Mouse (Mus musculus) CD4-positive, CD25-positive, alpha-beta regulatory T cell, adult 4 months (primary cell): ENCODE measurements around the gene Ppp1r36. TPM values are rescaled to one million over a fixed set of nuclear protein-coding genes. Genes with fewer than 3 reads are reported as not detected.

Source experiments
- ATAC-seq: one replicate; pipeline ENCODE4 v1.8.0; 2017
- polyA plus RNA-seq, 2 experiments: library from polyadenylated mRNA; unstranded; fragments of 100-300 nt; shearing (Covaris generic); gene quantifications; one replicate each; pipeline ENCODE4 v1.2.1; 2017

Ppp1r36 gene
- polyA plus RNA-seq, result not detected

DNA sequence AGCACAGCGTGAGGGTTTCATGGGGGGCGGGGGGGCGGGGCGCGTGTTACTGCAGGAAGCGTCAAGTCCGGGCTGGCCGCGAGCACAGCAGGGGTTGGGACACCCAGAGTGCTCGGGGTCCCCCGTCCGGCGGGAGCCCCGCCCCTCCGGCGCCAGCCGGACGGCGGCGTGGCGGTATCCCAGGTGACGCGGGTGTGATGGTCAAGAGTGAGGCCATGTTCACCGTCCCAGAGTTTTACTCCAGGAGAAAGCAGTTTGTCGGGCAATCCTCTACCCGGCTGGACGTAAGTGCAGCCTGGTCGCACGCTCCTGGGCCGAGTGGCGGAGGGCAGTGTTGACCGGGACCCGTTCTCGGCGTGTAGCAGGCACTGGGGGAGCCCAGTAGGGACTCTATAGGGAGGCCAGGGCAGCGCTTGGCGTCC, at the start of gene Ppp1r36:
Gene Ppp1r36 (plus strand): TSS at position 106 of the 422 bp plus-strand sequence.
- ATAC-seq, result no peak

DNA sequence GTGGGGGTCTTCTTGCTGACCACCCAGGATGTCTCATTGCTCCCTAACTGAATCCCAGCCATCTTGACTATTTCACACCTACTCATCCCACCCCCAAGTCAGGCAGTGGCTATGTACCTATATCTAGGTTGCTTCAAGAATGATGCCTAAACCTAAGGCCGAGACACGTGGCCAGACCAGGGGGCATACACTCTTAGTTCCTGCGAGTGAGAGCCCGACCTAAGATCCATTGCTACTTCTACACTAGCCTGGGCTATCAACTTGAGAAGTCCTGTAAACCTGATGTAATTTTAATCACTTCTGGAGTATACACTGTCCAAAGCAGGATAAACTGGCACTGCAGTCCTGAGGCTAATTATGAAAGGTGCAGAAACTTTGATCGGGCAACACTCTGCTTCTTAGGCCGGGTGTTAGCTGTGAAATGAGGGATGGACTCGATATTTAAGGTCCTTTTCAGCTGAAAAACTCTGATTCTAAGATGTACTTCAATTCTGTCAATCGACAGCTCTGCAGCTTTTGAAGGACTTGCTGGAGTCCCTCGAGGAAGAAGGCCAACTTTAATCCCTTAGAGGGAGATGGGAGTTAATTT, 49.0 kb upstream of the Ppp1r36 start:
- no peak for ATAC-seq

DNA sequence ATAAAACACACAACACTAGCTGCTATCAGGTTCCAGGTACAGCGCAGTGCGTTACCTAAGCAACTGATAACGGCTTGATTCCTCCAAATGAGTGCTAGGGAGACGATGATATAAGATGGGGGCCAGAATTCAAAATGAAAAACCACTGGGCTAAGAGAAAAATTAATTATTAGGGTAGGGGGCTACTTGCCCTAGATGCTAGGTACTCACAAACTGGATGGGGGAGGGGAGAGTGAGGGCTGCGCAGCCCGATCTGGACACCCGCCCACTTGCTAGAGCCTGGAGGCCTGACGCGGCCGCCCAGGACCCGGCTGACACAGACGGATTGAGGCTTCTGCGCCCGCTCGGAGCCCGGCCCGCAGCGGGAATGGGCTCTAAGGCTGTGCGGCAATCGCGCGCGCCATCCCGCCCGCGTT, 48.5 kb upstream of the Ppp1r36 start:
- no peak for ATAC-seq

DNA sequence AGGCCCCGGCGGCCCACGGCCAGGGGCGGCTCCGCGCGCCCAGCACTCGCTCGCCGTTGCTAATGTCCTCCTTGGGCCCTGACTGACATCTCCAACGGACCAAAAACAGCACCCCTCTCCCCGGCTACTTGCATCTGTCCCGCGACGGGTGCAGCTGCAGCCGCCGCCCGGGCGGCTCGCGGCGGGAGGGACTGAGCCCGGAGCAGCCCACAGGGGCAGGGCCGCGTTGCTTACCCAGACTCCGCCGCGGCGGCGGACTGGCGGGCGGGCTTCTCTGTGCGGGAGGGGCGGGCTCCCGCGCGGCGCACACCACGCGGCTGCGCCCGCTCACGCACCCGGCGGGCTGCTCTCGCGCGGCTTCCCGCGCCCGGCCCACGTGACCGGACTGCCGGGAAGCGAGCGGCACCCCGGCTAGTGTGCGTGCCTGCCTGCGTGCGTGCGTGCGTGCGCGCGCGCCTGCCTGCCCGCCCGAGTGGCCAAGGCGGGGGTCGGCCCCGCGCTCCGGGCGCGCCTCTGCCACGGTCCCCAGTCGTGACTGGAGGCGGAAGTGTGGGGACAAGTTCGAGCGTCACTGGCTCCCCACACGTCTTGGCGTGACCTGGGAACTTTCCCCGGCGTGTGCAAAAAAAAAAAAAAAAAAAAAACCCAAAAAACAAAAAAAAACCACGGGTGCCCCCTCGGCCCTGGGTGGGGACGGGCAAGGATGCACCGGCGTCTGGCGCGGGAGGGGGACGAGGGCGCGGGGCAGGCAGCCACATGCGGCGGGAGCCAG, 47.9 kb upstream of the Ppp1r36 start, which contains the start of gene Zbtb25:
Gene Zbtb25 (minus strand): TSS at position 397 of the 772 bp plus-strand sequence.
- ATAC-seq, result peak; percentile 46

DNA sequence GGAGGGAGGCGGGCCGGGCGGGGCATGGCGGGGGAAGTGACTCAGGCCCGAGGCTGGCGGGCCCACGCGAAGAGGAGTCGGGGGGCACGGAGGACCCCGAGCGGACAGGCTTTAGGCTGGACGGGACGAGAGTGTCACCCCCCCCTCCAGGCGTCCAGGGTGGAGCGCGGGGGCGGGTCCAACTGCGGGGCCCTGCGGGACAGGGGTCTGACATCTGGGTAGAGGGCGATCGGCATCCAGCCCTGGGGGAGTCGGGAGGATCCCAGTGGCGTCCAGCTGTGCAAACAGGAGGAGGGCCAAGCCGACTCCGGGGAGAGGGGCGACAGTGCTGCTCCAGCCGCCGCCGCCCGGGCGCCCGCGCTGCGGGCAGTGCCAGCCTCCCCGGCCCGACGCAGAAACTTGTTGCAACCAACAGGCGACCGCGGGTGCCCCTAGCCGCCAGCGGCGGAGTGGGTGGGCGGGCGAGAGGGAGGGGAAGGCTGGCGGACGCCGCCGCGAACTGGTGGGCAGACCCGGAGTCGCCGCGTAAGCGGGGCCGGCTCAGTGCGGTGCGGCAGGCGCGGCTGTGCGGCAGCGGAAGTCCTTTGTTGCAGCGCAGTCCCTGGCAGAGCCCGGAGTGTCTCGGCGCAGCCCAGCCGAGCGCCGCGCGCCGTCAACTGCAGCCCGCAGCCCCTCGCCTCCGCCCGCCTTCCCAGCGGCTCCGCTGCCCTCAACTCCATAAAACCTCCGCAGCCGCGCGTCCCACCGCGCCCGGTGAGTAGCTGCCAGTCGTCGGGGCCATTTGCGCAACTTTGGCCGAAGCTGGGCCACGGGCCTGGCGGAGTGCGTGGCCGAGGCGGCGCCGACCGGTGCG, 47.1 kb upstream of the Ppp1r36 start, which contains the start of gene Zbtb1:
Gene Zbtb1 (plus strand): TSS at position 289 of the 853 bp plus-strand sequence.
- ATAC-seq, result peak; percentile 21

DNA sequence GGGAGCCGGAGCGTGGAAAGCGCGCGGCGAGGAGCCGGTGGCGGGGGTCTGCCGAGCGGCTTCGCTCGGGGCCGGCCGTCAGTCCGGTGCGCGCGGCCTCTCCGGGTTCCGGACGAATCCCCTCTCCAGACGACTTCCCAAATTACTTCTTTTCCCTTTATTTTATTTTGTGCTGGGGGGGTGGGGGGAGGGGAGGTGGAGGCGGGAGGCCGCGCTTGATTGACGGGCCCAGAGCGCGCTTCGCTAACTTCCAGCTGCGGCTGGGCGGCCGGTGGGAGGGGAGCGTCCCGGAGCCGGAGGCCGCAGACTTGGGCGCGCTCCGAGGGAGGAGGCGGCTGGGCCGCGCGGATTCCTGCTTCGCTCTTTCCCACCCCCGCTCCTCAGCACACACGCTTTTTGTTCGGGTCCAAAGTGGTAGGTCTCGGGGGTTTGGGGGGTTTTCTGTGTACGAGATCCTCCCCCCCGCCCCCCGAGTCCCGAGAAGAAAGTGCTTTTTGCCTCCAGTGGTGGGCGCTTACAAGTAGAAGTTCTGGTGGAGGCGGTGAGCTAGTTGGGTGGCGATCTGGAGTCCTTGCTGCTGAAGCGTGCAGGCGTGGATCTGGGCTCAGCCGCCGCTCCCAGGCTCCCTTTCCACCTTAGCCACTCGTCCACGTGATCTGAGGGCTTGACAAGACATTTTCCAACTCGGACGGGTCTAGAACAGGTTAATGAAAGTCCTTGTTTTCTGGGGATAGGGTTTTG, 46.3 kb upstream of the Ppp1r36 start:
- peak; percentile 5 for ATAC-seq

DNA sequence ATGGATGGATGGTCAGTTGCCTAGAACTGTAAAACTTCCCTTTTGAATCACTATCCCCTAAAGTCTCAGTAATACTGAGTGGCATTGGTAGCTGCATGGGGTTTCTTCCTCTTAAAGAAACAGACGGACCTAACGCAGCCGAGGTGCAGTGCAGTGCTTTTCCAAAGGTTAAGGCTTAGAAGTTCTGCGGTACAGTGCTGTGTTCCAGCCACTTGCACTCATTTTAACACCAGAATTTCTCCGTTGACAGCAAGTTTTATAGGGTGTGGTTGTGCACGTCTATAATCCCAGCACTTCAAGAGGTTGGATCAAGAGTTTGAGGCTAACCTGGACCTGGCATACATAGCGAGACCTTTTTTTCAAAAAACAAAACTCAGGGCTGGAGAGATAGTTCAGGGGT, 45.3 kb upstream of the Ppp1r36 start:
- no peak for ATAC-seq

DNA sequence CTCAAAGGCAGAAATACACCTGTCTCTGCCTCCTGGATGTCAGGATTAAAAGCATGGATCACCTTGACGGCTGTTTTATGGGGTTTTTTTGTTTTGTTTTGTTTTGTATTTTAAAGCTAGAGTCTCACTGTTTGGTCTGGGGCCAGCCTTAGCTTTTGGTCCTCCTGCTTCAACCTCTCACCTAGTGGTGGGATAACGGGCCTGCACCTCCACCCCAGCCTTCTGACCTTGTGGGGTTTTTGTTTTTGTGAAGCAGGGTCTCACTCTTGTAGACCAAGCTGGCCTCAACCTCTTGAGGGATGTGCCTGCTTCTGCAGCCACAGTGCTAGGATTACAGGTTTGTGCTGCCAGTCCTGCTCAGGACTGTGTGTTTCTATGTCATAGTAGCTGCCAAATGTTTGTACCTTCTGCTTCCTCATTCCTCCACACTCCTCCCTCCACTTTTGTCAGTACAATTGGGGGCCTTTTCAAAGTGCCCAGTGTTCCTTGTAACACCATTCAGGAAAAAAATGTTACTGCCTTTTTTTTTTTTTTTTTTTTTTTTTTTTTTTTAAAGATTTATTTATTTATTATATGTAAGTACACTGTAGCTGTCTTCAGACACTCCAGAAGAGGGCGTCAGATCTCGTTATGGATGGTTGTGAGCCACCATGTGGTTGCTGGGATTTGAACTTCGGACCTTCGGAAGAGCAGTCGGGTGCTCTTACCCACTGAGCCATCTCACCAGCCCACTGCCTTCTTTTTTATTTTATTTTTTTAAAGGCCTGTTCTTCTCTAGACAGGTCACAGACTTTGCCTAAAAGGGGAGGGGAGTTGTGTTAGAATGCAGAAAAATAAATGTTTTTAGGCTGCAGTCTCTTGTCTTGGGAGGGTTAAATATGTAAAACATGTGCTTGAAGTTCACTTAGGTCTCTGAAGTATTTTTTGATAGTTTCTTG, 44.2 kb upstream of the Ppp1r36 start:
- no peak for ATAC-seq

DNA sequence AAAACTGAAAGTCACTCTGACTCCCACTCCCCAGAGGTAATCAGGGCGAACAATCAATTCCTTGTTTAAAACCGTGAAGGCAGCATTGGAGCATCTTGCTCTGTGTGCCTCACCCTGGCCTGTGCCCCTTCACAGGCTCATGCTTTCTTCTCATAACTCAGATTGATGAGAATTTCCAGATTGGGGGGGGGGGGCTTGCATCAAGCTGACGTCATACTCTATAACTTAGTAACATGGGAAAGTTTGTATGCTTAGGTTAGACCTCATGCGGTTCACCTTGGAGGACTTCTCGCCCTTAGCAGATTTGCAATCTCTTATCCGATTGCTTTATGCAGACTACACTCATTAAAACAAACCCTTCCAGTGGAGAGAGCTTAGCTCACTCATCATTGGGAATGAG, 43.3 kb upstream of the Ppp1r36 start:
- ATAC-seq, result peak; percentile 2

DNA sequence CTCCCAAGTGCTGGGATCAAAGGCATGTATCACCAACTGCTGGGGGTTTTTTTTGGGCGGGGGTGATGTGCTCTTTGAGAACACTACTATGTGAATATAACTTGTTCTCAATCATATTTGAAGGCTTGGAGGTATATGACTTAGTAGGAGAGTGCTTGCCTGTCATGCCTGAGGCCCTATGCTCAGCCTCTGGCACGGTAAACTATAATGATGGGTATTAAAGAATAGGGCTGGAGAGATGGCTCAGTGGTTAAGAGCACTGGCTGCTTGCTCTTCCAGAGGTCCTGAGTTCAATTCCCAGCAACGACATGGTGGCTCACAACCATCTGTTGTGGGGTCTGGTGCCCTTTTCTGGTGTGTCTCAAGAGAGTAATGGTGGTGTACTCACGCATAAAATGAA, 42.4 kb upstream of the Ppp1r36 start:
- ATAC-seq, result no peak

DNA sequence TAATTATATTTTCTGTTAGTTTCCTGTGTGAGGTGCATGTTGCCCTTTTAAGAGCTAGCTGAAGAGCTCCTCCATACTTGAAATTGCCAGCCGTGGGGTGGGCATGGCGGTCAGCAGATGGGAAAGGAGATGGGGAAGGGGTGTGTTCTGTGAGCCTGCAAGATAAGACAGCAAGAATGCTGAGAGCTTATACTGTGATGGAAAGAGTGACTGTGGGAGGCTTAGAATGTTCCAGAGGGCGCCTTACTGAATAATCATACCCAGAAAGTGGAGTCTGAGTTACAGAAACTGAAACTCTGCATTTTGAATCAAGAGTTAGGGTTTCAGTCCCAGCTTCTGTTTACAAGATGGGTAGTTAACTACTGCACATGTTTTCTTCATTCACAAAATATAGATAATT, 41.8 kb upstream of the Ppp1r36 start:
- ATAC-seq, result peak; percentile 56

DNA sequence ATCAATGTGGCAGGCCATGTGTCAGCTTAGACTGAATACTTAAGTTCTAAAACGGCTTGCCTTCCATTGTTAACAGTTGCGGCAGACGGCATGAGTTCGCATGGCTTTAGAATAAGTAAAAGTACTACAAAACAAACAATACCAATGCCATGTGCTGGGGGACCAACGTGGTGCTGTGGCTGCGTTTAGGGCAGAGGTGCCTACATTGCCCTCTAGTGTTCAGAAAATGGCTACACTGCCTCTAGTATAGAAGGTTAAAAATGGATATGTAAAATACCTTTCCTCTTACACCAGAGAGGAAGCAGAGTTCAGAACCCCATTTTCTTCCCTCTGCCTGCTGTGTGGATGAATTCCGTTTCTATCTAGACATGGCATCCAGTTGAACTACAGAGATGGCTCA, 40.7 kb upstream of the Ppp1r36 start:
- ATAC-seq, result peak; percentile 69

DNA sequence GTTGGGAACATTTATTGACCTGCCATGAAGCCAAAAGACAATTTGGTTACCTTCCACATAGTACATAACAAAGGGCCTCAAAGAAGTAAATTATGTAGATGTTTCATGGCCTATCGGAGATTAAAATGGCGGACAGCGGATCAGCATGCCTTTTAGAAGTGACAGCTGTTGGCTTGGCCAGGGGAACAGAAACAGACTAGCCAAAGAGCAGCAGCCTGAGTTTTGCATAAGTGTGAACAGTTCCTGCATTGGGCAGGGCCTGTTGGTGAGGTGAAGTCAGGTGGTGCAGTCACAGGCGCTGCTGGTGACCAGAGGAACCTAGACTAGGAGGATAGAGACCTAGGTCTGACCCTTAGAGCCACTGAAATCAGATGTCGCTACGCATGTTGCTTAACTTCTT, 40.3 kb upstream of the Ppp1r36 start:
- no peak for ATAC-seq

DNA sequence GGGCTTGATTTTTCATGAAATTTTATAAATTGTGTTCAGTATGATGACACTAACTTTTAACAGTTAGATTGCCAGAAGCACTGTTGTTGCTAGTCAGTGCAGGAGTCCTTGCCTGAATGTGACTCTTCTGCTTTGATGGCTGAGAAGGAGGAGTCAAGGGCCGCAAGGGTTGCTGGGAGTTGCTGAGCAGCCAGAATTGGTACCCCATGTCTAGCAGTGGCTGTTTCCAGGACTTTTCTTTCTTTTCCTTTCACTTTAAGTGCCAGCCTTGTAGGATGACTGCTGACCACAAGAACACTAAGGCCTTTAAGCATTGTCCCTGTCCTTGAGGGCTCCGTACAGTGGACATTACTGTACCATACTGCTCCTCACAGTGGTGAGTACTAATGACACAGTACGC, 39.6 kb upstream of the Ppp1r36 start:
- ATAC-seq, result no peak

DNA sequence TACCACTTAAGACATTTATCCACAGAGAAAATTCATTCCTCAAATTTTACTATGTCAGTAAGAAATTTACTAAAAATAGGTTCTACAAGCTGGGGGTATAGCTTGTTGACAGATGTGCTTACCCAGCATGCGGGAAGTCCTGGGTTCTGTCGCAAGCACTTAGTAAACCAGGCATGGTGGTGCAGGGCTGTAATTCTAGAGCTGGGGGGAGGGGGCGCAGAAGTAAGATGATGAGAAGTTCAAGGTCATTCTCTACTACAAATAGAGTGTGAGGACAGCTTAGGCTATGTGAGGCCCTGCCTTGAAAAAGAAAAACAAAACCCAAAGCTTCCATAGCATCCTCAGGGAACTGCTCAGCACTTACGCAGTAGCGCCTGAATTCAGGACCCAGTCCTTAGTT, 38.8 kb upstream of the Ppp1r36 start:
- no peak for ATAC-seq

DNA sequence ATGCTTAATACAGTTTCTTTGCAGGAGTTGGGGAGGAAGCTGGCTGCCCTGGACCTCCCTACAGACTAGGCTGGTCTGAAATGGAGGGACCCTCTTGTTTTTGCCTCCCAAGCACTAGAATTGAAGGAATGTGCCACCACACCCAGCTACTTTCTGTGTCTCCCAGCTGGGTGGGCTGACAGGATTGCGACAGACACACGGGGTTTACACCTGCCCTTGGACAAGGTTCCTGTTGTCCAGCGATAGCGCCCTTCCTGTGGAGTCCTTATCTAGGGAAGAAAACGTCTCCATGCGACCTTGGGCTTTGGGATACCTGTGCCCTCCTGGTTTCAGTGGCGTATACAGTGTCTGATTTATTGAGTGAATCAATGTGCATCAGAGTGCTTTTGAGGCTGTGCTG, 37.2 kb upstream of the Ppp1r36 start:
- no peak for ATAC-seq

DNA sequence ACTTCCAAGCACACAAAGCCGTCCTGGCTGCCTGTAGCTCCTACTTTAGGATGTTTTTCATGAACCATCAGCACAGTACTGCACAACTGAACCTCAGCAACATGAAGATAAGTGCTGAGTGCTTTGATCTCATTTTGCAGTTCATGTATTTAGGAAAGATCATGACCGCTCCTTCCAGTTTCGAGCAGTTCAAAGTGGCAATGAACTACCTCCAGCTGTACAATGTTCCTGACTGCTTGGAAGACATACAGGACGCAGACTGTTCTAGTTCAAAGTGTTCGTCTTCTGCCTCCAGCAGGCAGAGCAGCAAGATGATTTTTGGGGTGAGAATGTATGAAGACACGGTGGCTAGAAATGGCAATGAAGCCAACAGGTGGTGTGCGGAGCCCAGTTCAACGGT, 32.0 kb upstream of the Ppp1r36 start:
- ATAC-seq, result no peak

DNA sequence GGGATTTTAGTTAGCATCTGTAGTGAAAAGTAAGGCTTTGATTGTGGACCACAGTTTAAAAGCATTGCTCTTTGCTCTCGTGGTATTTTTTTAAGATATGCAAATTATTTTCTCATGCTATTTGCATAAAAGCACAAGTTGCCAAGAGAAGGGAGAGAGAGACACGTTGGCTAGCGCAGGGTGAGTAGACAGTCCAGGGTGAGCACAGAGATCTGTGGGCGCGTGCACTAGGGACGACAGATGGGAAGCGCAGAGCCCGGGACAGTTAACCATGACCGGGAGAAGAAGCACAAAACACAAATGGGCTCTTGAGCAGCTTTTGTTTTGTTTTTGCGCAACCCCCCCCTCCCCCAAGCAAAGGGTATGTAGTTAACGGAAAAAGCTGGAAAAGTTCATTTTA, 28.5 kb upstream of the Ppp1r36 start:
- no peak for ATAC-seq

DNA sequence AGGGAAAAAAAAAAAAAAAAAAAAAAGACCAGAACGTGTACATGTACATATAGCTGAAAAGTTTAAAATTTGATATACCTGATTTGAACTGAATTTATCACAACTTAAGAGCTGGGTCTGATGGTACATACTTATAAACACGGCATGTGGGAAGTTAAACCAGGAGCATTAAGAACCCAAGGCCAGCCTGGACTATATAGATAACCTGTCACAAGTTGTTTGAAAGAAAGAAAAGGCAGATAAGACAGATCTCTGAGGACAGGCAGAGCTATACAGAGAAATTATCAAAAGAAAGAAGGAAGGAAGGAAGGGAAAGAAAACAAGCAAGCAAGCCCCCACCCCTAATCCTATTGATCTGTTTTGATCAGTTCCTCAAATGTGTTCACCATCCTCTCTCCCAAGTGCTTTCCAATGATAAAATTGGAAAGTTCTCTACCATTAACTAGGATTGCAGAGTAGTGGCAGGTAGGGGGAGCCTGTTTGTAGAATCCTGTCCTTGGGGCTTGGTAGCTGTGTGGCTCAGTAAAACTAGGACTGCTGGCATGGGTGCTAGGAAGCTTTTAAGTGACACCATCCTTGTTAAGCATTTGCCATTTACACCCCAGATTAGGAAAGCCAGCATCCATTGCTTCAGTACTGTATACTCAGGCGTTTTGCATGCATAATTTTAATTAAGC, 25.6 kb upstream of the Ppp1r36 start:
- no peak for ATAC-seq

DNA sequence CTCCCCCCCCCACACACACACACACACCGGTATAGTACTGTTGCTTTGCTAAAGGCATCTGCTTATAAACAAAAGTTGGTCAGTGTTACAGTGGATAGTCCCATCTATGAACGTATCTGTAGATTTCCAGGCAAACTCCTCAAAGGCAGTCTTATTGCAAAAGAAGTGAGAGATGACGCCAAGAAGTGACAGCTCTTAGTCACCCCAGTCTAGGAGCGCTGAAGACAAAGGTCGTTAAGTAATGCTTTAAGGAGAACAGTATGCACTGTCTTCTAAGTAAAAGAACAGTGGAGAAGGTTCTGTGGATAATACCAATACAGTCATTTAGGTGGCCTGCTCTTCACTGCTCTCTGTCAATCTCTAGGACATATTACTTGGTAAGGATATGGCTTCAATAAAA, 24.4 kb upstream of the Ppp1r36 start:
- no peak for ATAC-seq

DNA sequence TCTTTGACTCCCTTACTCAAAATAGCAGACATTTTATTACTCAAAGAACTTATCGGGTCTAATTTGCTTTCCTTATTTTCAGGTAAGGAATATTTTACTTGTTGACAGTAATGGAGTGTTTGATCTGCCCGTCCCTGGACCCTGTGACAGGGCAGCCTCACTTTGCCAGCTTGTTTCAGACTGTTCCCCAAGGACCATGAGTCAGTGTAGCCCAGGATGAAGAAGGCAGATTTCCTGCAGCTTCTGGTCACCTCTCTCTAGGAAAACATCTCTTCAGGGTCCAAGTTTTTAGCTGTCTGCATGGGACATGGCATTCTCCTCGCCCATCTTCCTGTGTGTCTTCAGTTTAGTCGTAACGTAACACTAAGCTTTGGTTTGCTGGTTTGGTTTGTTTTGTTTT, 20.1 kb upstream of the Ppp1r36 start:
- ATAC-seq, result no peak
